Mouse (Mus musculus) cerebellum, postnatal 14 days (tissue): ENCODE results near the gene Nme3.

Experiments
- DNase-seq, 2 experiments: peaks; one replicate each; pipeline ENCODE4 v3.0.0; 2021; ENCODE audit warnings: mixed read lengths in 2 of 2

Nme3 gene

GRCm38 (mm10) chr17:24881738-24882440 is 14.4 kb upstream of the Nme3 start:
- peak in 1 of 2 experiments; percentile 69 for DNase-seq

- DNase-seq, result no peak
Observed at GRCm38 (mm10) chr17:24884391-24884790, 11.9 kb upstream of the Nme3 start.

- peak; percentile 33 to 58 for DNase-seq
Observed at GRCm38 (mm10) chr17:24885356-24886133, 10.8 kb upstream of the Nme3 start.

- peak; percentile 99 for DNase-seq
Observed at GRCm38 (mm10) chr17:24886134-24886931, 10.0 kb upstream of the Nme3 start, which contains the start of the genes Nubp2 and Spsb3. Nubp2 (minus strand) TSS chr17:24886349. Spsb3 (plus strand) TSS chr17:24886643.

- no peak for DNase-seq
Observed at GRCm38 (mm10) chr17:24886932-24887271, 9.4 kb upstream of the Nme3 start.

- peak; percentile 56 to 57 for DNase-seq
Observed at GRCm38 (mm10) chr17:24887291-24888080, 8.8 kb upstream of the Nme3 start.

- no peak for DNase-seq
Observed at GRCm38 (mm10) chr17:24888862-24889261, 7.4 kb upstream of the Nme3 start.

- DNase-seq, result no peak
Observed at GRCm38 (mm10) chr17:24890151-24891092, 5.9 kb upstream of the Nme3 start.

GRCm38 (mm10) chr17:24891321-24891720 is 5.0 kb upstream of the Nme3 start:
- peak; percentile 76 to 79 for DNase-seq

GRCm38 (mm10) chr17:24892785-24893184 is 3.5 kb upstream of the Nme3 start:
- peak; percentile 52 to 57 for DNase-seq

GRCm38 (mm10) chr17:24893276-24893675 is 3.0 kb upstream of the Nme3 start:
- DNase-seq, result peak in 1 of 2 experiments; percentile 40

- peak in 1 of 2 experiments; percentile 51 for DNase-seq
Observed at GRCm38 (mm10) chr17:24894061-24894994, 2.0 kb upstream of the Nme3 start.

- peak; percentile 87 to 88 for DNase-seq
Observed at GRCm38 (mm10) chr17:24894995-24895547, 1.2 kb upstream of the Nme3 start, which contains the start of the genes Eme2 and Mrps34. Eme2 (minus strand) TSS chr17:24895087. Mrps34 (plus strand) TSS chr17:24895116.

- DNase-seq, result peak in 1 of 2 experiments; percentile 43
Observed at GRCm38 (mm10) chr17:24895571-24896240, 594 bp upstream of the Nme3 start.

GRCm38 (mm10) chr17:24896993-24897269 is 631 bp downstream of the Nme3 start:
- no peak for DNase-seq

GRCm38 (mm10) chr17:24897600-24897999 is 1.3 kb downstream of the Nme3 start:
- peak in 1 of 2 experiments; percentile 32 for DNase-seq

- DNase-seq, result peak; percentile 44 to 54
Observed at GRCm38 (mm10) chr17:24898041-24898854, 1.9 kb downstream of the Nme3 start.

GRCm38 (mm10) chr17:24899153-24899552 is 2.9 kb downstream of the Nme3 start:
- DNase-seq, result no peak
